Mouse (Mus musculus) large intestine, adult 2 months (tissue): ENCODE data around the gene Zfp579. TPM values are rescaled to one million over a fixed set of nuclear protein-coding genes. Genes with fewer than 3 reads are reported as not detected.
"Not testable (repeated sequence)": the region's sequence is repeated elsewhere in the genome, so short reads cannot be mapped to it uniquely, and the experiment has no call there.

ENCODE experiments used
- DNase-seq: peaks from one replicate; pipeline ENCODE4 v3.0.0-alpha.2; 2012; ENCODE audit warnings: low read depth, low spot score
- WGBS: fragments of 180-500 bp; shearing (Covaris S2); methylation state at CpG from one replicate; pipeline ENCODE4 v1.1.7; 2018; 5-methylcytosine and 5-hydroxymethylcytosine counted together
- polyA plus RNA-seq: library from polyadenylated mRNA; depleted of rRNA; stranded (reverse); fragments of >200 nt; gene quantifications from 2 replicates; pipeline ENCODE4 v1.2.3, GENCODE M21; 2012; rRNA removed

The Zfp579 gene
- 30.6 and 33.2 TPM in 2 replicates for polyA plus RNA-seq

DNA sequence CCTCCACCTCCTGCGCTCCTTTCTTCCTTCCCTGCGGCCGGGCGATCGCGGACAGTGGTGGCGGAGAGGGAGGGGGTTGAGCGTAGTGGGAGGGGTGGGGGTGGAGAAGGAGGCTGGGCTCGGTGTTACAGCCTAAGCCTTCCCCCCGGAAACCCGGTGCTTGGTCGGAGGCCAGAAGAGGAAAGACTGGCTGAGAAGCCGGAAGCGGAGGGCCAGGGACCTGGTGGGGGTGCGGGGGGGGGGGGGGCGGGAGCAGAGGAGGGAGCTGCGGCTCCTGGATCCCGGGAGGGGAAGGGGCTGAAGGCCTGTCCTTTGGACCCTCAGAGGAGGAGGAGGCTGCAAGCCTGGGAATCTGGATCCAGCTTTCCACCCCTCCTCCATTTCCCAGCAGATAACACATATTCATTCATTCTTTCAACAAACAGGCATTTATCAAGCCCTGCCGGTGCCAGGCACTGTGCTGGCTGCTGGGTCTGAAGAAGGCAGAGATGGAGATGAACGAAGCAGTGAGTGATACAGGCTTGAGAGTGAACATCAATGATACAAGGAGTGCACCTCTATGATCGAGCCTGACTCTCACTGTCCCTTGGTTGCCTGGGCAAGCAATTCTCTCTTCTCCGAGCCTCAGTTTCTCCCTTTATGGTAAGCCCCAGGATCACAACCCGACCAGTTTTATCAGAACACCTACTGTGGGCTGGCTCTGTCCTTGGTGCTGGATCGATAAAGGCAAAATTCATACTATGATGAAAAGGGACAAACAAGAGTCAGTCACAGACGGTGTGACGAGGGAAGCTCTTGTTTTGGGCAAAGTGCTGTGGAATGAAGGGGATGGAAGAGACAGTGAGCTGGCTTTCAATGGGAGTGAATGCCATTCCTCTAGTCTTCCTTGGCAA is at the start of gene Zfp579:
Gene Zfp579 (minus strand): TSS at position 156 of the 893 bp plus-strand sequence.
- WGBS = 5% methylated on average over 23 of the region's 26 CpGs
- peak; percentile 59 for DNase-seq

DNA sequence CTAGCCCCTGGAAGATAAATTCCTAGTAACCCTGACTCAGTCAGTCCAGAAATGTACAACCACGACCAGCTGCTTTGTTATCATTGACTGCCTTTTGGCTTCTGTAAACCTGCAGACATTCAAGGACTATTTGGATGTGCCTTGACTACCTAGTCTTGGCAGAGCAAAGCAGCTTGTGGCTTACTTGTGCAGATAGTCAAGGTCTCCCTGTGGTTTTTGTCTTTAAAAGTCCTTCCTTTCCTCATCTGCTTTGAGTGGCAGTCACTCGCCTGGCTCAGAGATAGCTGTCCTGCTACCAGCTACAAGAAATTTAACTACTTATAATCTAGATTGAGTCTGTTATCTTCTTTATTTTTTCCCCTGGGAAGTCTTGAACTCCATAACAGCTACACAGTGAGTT is 49.0 kb upstream of the Zfp579 start:
- WGBS = 88% methylated on average over 2 of the region's 2 CpGs
- no peak for DNase-seq

DNA sequence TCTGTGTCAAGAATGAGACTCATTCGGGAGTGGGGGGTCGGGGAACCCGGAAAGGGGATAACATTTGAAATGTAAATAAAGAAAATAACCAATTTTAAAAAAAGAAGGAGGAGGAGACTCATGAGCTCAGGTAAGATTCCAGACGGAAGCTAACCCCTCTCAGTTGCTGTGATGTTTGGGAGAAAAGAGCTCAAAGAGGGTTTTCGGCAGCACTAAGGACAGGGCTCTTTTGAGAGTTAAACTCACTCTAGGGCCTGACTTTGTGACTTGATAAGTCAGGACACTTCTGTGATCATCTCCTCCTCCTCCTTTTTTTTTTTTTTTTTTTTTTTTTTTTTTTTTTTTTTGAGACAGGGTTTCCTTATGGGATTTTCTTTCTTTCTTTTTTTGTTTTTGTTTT is 43.0 kb upstream of the Zfp579 start:
- 13% methylated on average over 5 of the region's 5 CpGs for WGBS
- no peak for DNase-seq

DNA sequence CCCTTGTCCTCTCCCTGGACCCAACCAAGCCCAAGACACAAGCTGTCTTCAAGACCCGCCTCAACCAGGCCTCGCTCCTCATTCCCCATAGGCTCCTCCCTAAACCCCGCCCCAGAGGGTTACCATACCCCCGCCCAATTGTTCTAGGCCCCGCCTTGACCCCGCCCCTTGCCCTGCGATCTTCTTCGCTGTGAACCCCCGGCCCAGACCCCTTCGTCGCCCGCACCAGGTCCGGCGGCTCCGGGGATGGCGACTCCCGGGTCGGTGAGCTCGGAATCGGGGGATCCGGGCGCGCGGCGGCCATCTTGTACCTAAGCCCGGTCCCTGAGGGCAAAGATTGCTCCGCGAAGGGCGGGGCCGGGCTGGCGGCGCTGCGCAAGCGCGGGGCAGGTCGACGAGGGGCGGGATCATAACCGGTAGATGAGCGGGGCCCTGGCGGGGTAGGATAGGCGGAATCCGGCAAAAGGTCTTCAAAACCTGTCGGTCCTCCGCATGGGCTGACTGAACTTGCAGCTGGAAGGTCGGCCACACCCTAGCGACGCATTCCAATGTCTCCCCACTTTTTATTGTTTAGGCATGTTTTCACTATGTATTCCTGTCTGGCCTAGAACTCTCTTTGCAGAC is 42.3 kb upstream of the Zfp579 start, which contains the start of gene Zfp784:
Gene Zfp784 (minus strand): TSS at position 338 of the 624 bp plus-strand sequence.
- peak; percentile 68 for DNase-seq
- under 1% methylated on average over 48 of the region's 48 CpGs for WGBS

DNA sequence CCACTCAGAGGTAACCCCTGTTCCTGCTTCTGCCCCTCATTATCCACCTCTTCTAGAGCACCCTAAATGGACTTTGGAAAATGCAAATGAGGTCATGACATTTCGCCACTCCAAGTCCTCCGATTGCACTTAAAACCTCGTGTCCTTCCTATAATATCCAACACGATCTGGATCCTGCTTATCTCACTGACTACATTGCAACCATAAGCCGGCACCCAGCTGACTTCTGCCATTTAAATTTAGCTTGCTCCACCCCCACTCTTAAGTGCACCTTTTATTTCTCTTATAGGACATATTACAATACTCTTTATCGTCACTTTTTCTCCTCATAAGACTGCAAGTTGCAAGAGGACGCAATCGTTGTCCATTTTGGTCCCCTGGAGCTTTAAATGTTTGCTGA is 41.5 kb upstream of the Zfp579 start:
- DNase-seq = no peak
- 79% methylated on average over 8 of the region's 8 CpGs for WGBS

DNA sequence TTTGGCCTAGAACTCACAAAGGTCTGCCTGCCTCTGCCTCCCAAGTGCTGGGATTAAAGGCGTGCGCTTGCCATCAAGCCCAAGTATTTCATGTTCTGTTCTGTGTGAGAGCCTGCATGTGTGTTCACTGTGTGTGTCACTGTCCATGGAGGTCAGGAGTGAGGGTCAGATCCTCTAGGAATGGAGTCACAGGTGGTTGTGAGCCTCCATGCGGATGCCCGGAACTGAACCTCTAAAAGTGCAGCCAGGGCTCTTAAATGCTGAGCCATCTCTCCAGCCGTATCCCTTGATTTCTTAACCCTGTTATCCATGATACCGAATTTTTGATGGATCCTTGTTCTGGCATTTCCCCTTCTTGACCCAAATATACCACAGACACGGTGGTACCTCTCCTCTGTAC is 41.1 kb upstream of the Zfp579 start:
- DNase-seq = no peak
- 94% methylated on average over 7 of the region's 7 CpGs for WGBS

DNA sequence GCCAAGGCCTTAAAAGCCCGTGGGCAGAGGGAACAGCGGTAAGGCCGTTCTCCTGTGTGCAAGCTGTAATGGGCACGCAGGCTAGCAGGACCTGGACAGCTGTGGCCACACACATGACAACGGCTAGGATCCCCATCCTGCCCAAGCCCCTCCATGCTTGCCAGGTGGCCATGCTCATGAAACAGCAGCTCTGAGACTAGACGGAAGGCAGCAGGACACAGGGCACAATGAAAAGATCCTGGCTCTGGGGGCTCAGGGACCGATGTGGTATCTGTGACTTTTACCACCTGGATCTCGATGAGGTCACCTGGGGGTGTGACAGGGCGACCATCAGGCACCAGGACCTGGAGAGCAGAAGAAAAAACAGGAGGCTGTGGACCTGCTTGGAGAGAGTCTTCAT is 40.2 kb upstream of the Zfp579 start:
- no peak for DNase-seq
- 91% methylated on average over 9 of the region's 9 CpGs for WGBS

DNA sequence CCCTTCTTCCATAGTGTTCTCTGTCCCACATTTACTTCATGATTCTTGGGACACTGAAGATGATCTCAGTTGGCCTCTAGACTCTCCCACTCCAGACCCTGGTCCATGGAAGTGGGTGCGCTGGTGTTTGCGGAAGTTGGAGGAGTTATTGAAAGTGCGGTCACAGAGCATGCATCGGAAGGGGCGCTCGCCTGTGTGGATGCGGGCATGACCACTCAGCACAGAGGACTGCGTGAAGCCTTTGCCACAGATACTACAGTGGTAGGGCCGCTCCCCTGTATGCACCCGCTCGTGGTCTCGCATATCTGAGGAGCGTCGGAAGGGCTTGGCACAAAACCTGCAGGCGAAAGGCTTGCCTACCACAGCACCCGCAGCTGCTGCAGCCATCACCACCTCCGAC is 39.7 kb upstream of the Zfp579 start:
- WGBS = 96% methylated on average over 17 of the region's 17 CpGs
- no peak for DNase-seq

DNA sequence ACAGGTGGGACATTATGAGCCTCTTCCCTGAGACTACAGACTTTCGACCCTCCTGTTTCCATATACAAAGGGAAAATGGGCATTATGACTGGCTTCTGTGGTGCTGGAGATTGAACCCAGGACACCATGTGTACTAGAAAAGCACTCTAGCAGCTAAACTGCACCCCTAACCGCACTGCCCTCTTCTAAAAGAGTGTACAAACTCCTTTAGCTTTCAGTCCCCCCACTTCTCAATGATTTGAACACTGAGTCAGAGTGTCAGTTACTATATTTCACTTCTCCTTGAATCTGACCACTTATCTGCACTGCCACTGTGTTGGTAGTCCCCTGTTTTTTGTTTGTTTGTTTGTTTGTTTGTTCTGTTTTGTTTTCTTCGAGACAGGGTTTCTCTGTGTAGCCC is 37.9 kb upstream of the Zfp579 start, which contains the start of gene 4632433K11Rik:
Gene 4632433K11Rik (plus strand): TSS at position 301 of the 400 bp plus-strand sequence.
- DNase-seq = no peak
- 84% methylated on average over 3 of the region's 3 CpGs for WGBS

DNA sequence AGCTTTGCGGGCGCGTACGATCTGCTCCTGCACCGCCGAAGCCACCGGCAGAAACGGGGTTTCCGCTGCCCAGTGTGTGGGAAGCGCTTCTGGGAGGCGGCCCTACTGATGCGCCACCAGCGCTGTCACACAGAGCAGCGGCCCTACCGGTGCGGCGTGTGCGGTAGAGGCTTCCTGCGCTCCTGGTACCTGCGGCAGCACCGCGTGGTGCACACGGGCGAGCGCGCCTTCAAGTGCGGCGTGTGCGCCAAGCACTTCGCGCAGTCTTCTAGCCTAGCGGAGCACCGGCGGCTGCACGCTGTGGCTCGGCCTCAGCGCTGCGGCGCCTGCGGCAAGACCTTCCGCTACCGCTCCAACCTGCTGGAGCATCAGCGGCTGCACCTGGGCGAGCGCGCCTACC is 35.5 kb upstream of the Zfp579 start:
- WGBS = 92% methylated on average over 46 of the region's 46 CpGs
- no peak for DNase-seq

DNA sequence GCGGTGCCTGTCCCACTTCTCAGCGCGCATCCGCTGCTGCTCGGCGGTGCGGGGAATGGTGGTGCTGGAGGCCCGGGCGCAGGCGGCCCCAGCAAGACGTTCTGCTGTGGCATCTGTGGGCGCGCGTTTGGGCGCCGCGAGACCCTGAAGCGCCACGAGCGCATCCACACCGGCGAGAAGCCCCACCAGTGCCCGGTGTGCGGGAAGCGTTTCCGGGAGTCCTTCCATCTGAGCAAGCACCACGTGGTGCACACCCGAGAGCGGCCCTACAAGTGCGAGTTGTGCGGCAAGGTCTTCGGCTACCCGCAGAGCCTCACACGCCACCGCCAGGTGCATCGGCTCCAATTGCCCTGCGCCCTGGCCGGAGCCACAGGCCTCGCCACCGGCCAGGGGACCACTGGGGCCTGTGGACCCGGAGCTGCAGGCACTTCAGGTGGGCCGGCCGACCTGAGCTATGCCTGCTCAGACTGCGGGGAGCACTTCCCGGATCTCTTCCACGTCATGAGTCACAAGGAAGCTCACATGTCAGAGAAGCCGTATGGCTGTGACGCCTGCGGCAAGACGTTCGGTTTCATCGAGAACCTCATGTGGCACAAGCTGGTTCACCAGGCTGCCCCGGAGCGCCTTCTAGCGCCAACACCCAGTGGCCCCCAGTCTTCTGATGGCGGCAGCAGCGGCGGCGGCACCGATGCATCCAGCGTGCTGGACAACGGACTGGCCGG is 34.8 kb upstream of the Zfp579 start:
- no peak for DNase-seq
- WGBS = 95% methylated on average over 63 of the region's 63 CpGs

DNA sequence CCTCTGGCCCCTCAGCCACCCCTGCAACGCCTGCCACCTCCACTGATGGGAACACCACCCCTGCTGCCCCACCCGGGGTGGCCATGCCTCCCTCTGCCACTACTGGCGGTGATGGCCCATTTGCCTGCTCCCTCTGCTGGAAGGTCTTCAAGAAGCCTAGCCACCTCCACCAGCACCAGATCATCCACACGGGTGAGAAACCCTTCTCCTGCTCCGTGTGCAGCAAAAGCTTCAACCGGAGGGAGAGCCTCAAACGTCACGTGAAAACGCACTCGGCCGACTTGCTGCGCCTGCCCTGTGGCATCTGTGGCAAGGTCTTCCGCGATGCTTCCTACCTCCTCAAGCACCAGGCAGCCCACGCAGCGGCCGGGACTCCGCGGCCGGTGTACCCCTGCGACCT is 34.0 kb upstream of the Zfp579 start:
- WGBS = 95% methylated on average over 21 of the region's 21 CpGs
- DNase-seq = no peak

DNA sequence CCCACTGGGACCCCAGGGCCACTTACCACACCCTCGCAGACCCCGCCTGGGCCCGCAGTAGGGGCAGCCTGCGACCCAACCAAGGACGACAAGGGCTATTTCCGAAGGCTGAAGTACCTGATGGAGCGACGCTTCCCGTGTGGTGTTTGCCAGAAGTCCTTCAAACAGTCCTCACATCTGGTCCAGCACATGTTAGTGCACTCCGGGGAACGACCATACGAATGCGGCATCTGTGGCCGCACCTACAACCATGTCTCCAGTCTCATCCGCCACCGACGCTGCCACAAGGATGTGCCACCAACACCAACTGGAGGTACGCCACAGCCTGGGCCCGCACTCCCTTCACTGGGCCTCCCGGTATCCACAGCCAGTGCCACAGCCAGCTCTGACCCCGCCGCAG is 33.6 kb upstream of the Zfp579 start:
- no peak for DNase-seq
- WGBS = 97% methylated on average over 22 of the region's 22 CpGs

DNA sequence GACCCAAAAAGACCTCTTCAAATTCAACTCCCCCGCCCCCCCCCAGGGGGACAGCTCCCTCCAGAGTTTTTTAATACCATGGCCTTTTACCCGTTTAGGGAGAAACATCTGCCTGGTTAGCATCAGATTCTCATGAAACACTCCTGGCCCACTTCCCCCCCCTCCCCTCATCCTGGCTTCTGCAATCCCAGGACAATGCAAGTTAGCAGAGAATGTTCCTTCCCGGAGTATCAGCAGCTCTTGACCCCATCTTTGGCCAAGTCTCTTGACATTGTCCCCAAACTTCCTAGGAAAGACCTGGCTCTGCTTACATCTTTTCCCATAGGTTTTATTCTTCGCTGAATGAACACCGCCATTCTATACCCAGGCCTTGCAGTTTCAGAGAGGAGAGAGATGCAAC is 25.2 kb upstream of the Zfp579 start:
- 44% methylated on average over 5 of the region's 5 CpGs for WGBS
- no peak for DNase-seq

DNA sequence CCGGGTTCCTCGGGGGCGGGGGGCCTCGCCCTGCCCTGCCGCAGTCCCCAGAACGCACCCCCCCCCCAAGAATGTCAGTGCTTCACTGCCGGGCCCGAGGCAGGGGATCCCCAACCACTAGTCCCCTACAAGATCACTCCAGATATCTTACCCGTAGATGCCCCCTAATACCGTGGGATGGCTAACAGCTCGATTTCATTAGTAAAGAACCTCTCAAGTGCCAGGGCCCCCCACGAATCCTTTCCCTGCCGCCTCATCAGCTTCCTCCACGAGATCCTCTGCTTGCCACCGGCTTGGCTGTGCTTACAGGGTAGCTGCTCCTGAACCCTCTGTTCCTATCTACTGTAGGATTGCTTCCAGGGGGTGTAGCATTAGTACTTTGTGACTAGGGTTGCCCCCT is 24.7 kb upstream of the Zfp579 start:
- no peak for DNase-seq
- under 1% methylated on average over 15 of the region's 15 CpGs for WGBS

DNA sequence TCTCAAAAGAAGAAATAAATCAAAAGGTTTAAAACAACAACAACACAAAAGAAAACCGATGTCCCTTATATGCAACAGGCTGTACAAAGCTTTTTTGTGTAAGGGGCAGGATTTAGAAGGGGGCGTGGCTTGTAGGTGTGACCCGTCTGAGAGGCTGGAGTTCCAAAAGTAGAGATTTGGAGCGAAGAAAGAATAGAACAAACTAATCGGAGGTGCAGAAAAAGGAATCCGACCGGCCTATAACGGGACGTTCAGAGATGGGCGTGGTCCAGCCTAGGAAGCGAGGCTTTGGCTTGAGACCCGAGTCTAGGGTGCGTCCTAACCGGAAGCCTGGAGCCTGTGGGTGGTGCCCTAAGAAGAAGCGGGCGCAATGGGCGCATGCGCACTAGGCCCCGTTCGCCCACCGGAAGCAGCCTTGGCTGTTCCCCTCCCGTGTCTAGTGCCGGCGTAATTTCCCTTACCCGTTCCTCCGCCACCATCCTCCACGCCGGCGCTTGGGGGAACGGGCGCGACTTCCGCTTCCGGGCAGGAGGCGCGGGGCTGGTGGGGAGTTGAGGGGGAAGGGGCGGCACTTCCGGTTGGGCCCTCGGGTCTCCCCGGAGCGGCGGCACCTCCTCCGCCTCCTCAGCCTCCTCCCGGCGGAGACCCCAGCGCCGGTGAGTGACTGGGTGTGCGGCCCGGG is 24.2 kb upstream of the Zfp579 start, which contains the start of the genes Zfp865 and Ccdc106:
Gene Zfp865 (plus strand): TSS at position 377 of the 682 bp plus-strand sequence.
Gene Ccdc106 (plus strand): TSS at position 554 of the 682 bp plus-strand sequence.
- WGBS = under 1% methylated on average over 48 of the region's 49 CpGs
- DNase-seq = peak; percentile 94

DNA sequence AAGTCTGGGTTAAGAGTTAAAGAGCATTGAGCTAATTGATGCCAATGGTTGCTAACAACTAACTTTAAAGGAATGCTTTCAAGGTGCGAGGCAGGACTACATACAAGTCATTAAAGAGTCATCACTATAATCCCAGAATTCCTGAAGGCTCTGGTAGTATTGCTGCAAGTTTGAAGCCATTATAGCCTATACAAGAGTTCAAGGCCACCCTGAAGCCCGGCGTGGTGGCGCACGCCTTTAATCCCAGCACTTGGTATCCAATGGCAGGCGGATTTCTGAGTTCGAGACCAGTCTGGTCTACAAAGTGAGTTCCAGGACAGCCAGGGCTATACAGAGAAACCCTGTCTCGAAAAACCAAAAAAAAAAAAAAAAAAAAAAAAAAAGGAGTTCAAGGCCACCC is 23.6 kb upstream of the Zfp579 start:
- not testable (repeated sequence) for DNase-seq
- WGBS = 11% methylated on average over 8 of the region's 8 CpGs

DNA sequence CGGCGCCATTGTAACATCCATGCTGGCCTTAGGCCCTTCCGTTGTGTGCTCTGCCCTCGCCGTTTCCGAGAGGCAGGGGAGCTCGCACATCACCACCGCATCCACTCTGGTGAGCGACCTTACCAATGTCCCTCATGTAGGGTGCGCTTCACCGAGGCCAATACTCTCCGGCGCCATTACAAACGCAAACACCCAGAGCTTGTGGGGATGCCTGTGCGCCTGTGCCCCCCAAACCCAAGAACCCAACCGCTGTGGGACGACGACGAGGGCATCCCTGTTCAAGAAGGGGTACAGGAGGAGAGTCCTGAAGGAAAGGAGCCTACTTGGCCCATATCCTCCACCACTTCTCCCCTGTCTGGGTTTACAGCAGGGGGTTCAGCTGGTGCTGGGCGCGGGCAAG is 22.0 kb upstream of the Zfp579 start:
- 96% methylated on average over 21 of the region's 21 CpGs for WGBS
- DNase-seq = no peak

DNA sequence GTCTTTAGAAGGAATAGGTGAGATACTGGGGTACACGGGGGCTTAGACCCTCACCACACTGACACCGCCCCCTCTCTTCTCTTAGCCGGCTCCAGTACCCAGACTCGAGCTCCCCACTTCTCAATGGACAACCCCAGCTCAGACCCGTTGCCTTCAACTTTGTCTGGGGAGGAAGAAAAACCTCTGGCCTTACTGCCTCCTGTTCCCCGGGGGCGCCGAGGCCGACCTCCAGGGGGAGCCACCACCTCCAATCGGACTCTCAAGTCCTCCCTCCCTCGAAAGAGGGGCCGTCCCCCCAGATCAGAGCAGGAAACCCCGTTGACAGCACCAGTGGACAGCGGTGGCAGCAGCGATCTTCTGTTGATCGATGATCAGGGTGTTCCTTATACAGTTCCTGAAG is 21.4 kb upstream of the Zfp579 start:
- DNase-seq = no peak
- WGBS = 91% methylated on average over 16 of the region's 16 CpGs

DNA sequence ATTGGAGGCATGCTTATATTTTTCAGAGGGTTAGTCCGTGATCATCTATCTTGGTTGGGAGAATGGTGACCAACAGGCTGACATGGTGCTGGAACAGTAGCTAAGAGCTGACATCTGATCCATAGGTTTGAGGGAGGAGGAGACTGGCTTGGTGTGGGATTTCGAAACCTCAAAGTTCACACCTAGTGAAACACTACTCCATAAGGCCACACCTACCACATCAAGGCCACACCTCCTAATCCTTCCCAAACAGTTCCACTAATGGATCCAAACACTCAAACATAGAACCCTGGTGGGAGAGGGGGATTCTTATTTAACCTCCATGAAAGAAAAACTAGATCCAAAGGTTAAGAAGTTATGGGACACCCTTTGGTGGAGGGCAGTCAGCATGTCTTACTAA is 21.0 kb upstream of the Zfp579 start:
- no peak for DNase-seq
- WGBS = 98% methylated on average over 2 of the region's 2 CpGs
